Mouse (Mus musculus) liver, postnatal 0 days (tissue): ENCODE measurements around the gene Kif5c.

Experiments used
- CTCF ChIP-seq: sonication (generic); IDR thresholded peaks from 2 replicates; pipeline ENCODE4 v1.5.1; 2016; ENCODE audit warnings: antibody characterized with exemption, low read depth
- EP300 ChIP-seq: IDR thresholded peaks from 2 replicates; pipeline ENCODE4 v1.6.1; 2016; ENCODE audit warnings: antibody characterized with exemption, low read depth, mild to moderate bottlenecking

DNA sequence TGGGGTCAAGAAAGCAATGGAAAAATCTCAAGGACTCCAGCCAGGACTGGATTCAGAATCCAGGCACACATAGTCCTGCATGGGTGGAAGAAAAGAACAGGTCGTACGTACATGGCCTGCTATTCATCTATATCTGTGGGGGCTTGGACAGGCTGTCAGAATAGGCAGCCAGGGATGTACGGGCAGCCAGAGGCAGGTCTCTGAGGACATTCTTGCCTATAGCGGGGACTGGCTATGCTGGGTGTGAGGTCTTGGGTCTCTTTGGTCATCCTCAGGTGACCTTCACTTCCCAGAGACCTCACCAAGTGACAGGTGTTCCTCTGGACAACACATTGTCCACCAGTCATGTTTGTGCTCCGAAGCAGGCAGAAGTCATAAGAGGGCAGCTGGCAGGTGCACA, 36.6 kb upstream of the Kif5c start:
- TF ChIP-seq EP300 (no peak), CTCF (no peak)
